Mouse (Mus musculus) MEL (cell line): ENCODE results near the gene Cblb. TPM values are rescaled to one million over a fixed set of nuclear protein-coding genes. Genes with fewer than 3 reads are reported as not detected.

Experiments
- DNase-seq: peaks from one replicate; pipeline ENCODE4 v3.0.0; 2011; ENCODE audit warnings: low read depth, low spot score
- H3K27ac ChIP-seq: 2 replicates; pipeline ENCODE4 v1.5.1; 2012; ENCODE audit warnings: low read depth, mild to moderate bottlenecking, control low read depth, low read length, moderate library complexity; ENCODE audit not compliant: control insufficient read depth
- H3K27me3 ChIP-seq, 2 experiments: fragments of 150-350 bp in 1 of 2; sonication (generic) in 1 of 2; 2 replicates each; pipeline ENCODE4 v1.6.1; 2012; ENCODE audit warnings: low read length in 2 of 2, mild to moderate bottlenecking in 2 of 2, improper control_type of control experiment in 1 of 2, moderate library complexity in 1 of 2; ENCODE audit not compliant: insufficient read depth in 2 of 2, control insufficient read depth in 1 of 2
- H3K36me3 ChIP-seq, 2 experiments: 2 replicates each; pipeline ENCODE4 v1.6.1; 2012 to 2014; ENCODE audit warnings: low read length in 2 of 2, improper control_type of control experiment in 1 of 2, inconsistent platforms in 1 of 2, mild to moderate bottlenecking in 1 of 2; ENCODE audit not compliant: insufficient read depth in 2 of 2, control insufficient read depth in 1 of 2
- H3K4me1 ChIP-seq, 2 experiments: fragments of 150-350 bp in 1 of 2; sonication (generic) in 1 of 2; 2 replicates each; pipeline ENCODE4 v1.6.1; 2012; ENCODE audit warnings: low read length in 2 of 2, improper control_type of control experiment in 1 of 2, mild to moderate bottlenecking in 1 of 2; ENCODE audit not compliant: insufficient read depth in 2 of 2, control insufficient read depth in 1 of 2
- H3K4me3 ChIP-seq, 2 experiments: fragments of 150-350 bp in 1 of 2; sonication (generic) in 1 of 2; 2 replicates each; pipeline ENCODE4 v1.5.1; 2012; ENCODE audit warnings: low read depth in 2 of 2, low read length in 2 of 2, mild to moderate bottlenecking in 2 of 2, moderate library complexity in 2 of 2, control low read depth in 1 of 2, improper control_type of control experiment in 1 of 2; ENCODE audit not compliant: control insufficient read depth in 1 of 2, insufficient read depth in 1 of 2
- H3K79me2 ChIP-seq: 2 replicates; pipeline ENCODE4 v1.6.1; 2012; ENCODE audit warnings: mild to moderate bottlenecking, low read length, moderate library complexity; ENCODE audit not compliant: control insufficient read depth, poor library complexity, insufficient read depth
- H3K9ac ChIP-seq: 2 replicates; pipeline ENCODE4 v1.6.1; 2012; ENCODE audit warnings: low read depth, mild to moderate bottlenecking, control low read depth, low read length, moderate library complexity; ENCODE audit not compliant: control insufficient read depth, poor library complexity, severe bottlenecking
- H3K9me3 ChIP-seq: fragments of 150-350 bp; sonication (generic); replicated peaks from 2 replicates; pipeline ENCODE4 v1.6.1; 2012; ENCODE audit warnings: mild to moderate bottlenecking, low read length, improper control_type of control experiment, moderate library complexity; ENCODE audit not compliant: insufficient read depth
- BHLHE40 ChIP-seq: IDR thresholded peaks from 2 replicates; pipeline ENCODE4 v1.6.1; 2012; ENCODE audit warnings: low read depth, mild to moderate bottlenecking, inconsistent platforms, low read length, improper control_type of control experiment, borderline replicate concordance
- CHD1 ChIP-seq: IDR thresholded peaks from 2 replicates; pipeline ENCODE4 v1.6.1; 2012; ENCODE audit warnings: low read depth, mild to moderate bottlenecking, inconsistent platforms, low read length, improper control_type of control experiment
- CHD2 ChIP-seq: IDR thresholded peaks from 2 replicates; pipeline ENCODE4 v1.6.1; 2011; ENCODE audit warnings: low read length, improper control_type of control experiment
- CTCF ChIP-seq, 3 experiments: IDR thresholded peaks in 2 of 3; conservative IDR thresholded peaks in 1 of 3; 2 replicates each; pipeline ENCODE4 v1.5.1; 2011 to 2012; ENCODE audit warnings: low read length in 3 of 3, low read depth in 2 of 3, mild to moderate bottlenecking in 2 of 3, improper control_type of control experiment in 1 of 3, inconsistent platforms in 1 of 3, mixed read lengths in 1 of 3, moderate library complexity in 1 of 3; ENCODE audit not compliant: control insufficient read depth in 1 of 3, insufficient read depth in 1 of 3, poor library complexity in 1 of 3, severe bottlenecking in 1 of 3
- E2F4 ChIP-seq: IDR thresholded peaks from 2 replicates; pipeline ENCODE4 v1.6.1; 2011; ENCODE audit warnings: low read depth, low read length, improper control_type of control experiment, borderline replicate concordance
- ELF1 ChIP-seq: IDR thresholded peaks from 2 replicates; pipeline ENCODE4 v1.6.1; 2014; ENCODE audit warnings: low read depth, mild to moderate bottlenecking, inconsistent platforms, low read length, improper control_type of control experiment, moderate library complexity
- EP300 ChIP-seq, 2 experiments: IDR thresholded peaks; 2 replicates each; pipeline ENCODE4 v1.6.1; 2011; ENCODE audit warnings: improper control_type of control experiment in 2 of 2, low read length in 2 of 2, low read depth in 1 of 2, mild to moderate bottlenecking in 1 of 2
- ETS1 ChIP-seq: IDR thresholded peaks from 2 replicates; pipeline ENCODE4 v1.6.1; 2012; ENCODE audit warnings: low read depth, mild to moderate bottlenecking, inconsistent platforms, low read length, improper control_type of control experiment, moderate library complexity
- GABPA ChIP-seq: IDR thresholded peaks from 2 replicates; pipeline ENCODE4 v1.6.1; 2012; ENCODE audit warnings: low read depth, mild to moderate bottlenecking, inconsistent platforms, low read length, improper control_type of control experiment, moderate library complexity
- JUND ChIP-seq: IDR thresholded peaks from 2 replicates; pipeline ENCODE4 v1.6.1; 2011; ENCODE audit warnings: low read depth, mild to moderate bottlenecking, improper control_type of control experiment, low read length
- KAT2A ChIP-seq: conservative IDR thresholded peaks from 2 replicates; pipeline ENCODE4 v1.6.1; 2012; ENCODE audit warnings: low read depth, low read length, improper control_type of control experiment, inconsistent platforms
- MAFK ChIP-seq: IDR thresholded peaks from 2 replicates; pipeline ENCODE4 v1.6.1; 2011; ENCODE audit warnings: low read depth, mild to moderate bottlenecking, low read length, improper control_type of control experiment, borderline replicate concordance
- MAX ChIP-seq: IDR thresholded peaks from 2 replicates; pipeline ENCODE4 v1.6.1; 2011; ENCODE audit warnings: low read length, improper control_type of control experiment
- MAZ ChIP-seq: IDR thresholded peaks from 2 replicates; pipeline ENCODE4 v1.6.1; 2012; ENCODE audit warnings: low read depth, mild to moderate bottlenecking, inconsistent platforms, low read length, improper control_type of control experiment
- MEF2A ChIP-seq: IDR thresholded peaks from 2 replicates; pipeline ENCODE4 v1.6.1; 2014; ENCODE audit warnings: low read depth, mild to moderate bottlenecking, inconsistent platforms, low read length, improper control_type of control experiment; ENCODE audit not compliant: poor library complexity, insufficient replicate concordance, severe bottlenecking; ENCODE audit errors: extremely low read depth
- MXI1 ChIP-seq: IDR thresholded peaks from 2 replicates; pipeline ENCODE4 v1.6.1; 2011; ENCODE audit warnings: mild to moderate bottlenecking, low read depth, low read length, improper control_type of control experiment
- MYB ChIP-seq: IDR thresholded peaks from 2 replicates; pipeline ENCODE4 v1.6.1; 2011; ENCODE audit warnings: mild to moderate bottlenecking, low read depth, low read length, improper control_type of control experiment
- NELFE ChIP-seq: IDR thresholded peaks from 2 replicates; pipeline ENCODE4 v1.6.1; 2011; ENCODE audit warnings: low read depth, low read length, improper control_type of control experiment
- NRF1 ChIP-seq: IDR thresholded peaks from 2 replicates; pipeline ENCODE4 v1.6.1; 2014; ENCODE audit warnings: low read depth, mild to moderate bottlenecking, inconsistent platforms, low read length, improper control_type of control experiment, moderate library complexity; ENCODE audit not compliant: poor library complexity, insufficient read depth, severe bottlenecking
- POLR2A ChIP-seq, 2 experiments: IDR thresholded peaks; 2 replicates each; pipeline ENCODE4 v1.6.1; 2011 to 2012; ENCODE audit warnings: low read length in 2 of 2, mild to moderate bottlenecking in 2 of 2, control low read depth in 1 of 2, improper control_type of control experiment in 1 of 2, low read depth in 1 of 2, moderate library complexity in 1 of 2; ENCODE audit not compliant: control insufficient read depth in 1 of 2, insufficient read depth in 1 of 2, poor library complexity in 1 of 2
- POLR2AphosphoS2 ChIP-seq: IDR thresholded peaks from 2 replicates; pipeline ENCODE4 v1.6.1; 2011; ENCODE audit warnings: low read length, improper control_type of control experiment
- POLR2AphosphoS5 ChIP-seq: IDR thresholded peaks from 2 replicates; pipeline ENCODE4 v1.6.1; 2012; ENCODE audit warnings: low read depth, borderline replicate concordance, mild to moderate bottlenecking, inconsistent platforms, low read length, moderate library complexity, mixed read lengths
- RAD21 ChIP-seq: IDR thresholded peaks from 2 replicates; pipeline ENCODE4 v1.6.1; 2011; ENCODE audit warnings: mild to moderate bottlenecking, low read depth, low read length, improper control_type of control experiment
- RCOR1 ChIP-seq: IDR thresholded peaks from 2 replicates; pipeline ENCODE4 v1.6.1; 2012; ENCODE audit warnings: low read depth, mild to moderate bottlenecking, inconsistent platforms, low read length, improper control_type of control experiment
- SIN3A ChIP-seq: IDR thresholded peaks from 2 replicates; pipeline ENCODE4 v1.6.1; 2012; ENCODE audit warnings: low read length, improper control_type of control experiment, inconsistent platforms
- SMC3 ChIP-seq: IDR thresholded peaks from 2 replicates; pipeline ENCODE4 v1.6.1; 2011; ENCODE audit warnings: low read depth, low read length, improper control_type of control experiment
- TAL1 ChIP-seq: IDR thresholded peaks from 2 replicates; pipeline ENCODE4 v1.6.1; 2012; ENCODE audit warnings: mild to moderate bottlenecking, inconsistent platforms, low read length, moderate library complexity, mixed read lengths
- TBP ChIP-seq: IDR thresholded peaks from 2 replicates; pipeline ENCODE4 v1.8.0; 2011; ENCODE audit warnings: low read depth, low read length, improper control_type of control experiment
- TCF12 ChIP-seq: IDR thresholded peaks from 2 replicates; pipeline ENCODE4 v1.6.1; 2014; ENCODE audit warnings: low read depth, mild to moderate bottlenecking, inconsistent platforms, low read length, improper control_type of control experiment, moderate library complexity
- UBTF ChIP-seq: IDR thresholded peaks from 2 replicates; pipeline ENCODE4 v1.6.1; 2012; ENCODE audit warnings: low read depth, mild to moderate bottlenecking, inconsistent platforms, low read length, improper control_type of control experiment, moderate library complexity, borderline replicate concordance; ENCODE audit not compliant: insufficient read depth
- USF1 ChIP-seq: IDR thresholded peaks from 2 replicates; pipeline ENCODE4 v1.6.1; 2014; ENCODE audit warnings: low read depth, mild to moderate bottlenecking, inconsistent platforms, low read length, improper control_type of control experiment, moderate library complexity
- ZKSCAN1 ChIP-seq: IDR thresholded peaks from 2 replicates; pipeline ENCODE4 v1.6.1; 2012; ENCODE audit warnings: low read depth, mild to moderate bottlenecking, inconsistent platforms, low read length, improper control_type of control experiment, moderate library complexity
- ZNF384 ChIP-seq: IDR thresholded peaks from 2 replicates; pipeline ENCODE4 v1.6.1; 2012; ENCODE audit warnings: low read depth, mild to moderate bottlenecking, inconsistent platforms, low read length, improper control_type of control experiment
- polyA plus RNA-seq, 2 experiments: library from polyadenylated mRNA; stranded (reverse) in 1 of 2; unstranded in 1 of 2; fragments of >175 nt in 1 of 2; fragments of >200 nt in 1 of 2; gene quantifications; 2 replicates each; pipeline versions ENCODE4 v1.2.1 to v1.2.4; 2012; ENCODE audit warnings: low replicate concordance in 2 of 2, low read depth in 1 of 2; ENCODE audit not compliant: insufficient read length in 2 of 2, insufficient read depth in 1 of 2, missing spikeins in 1 of 2
- total RNA-seq: library from RNA; depleted of rRNA; stranded (reverse); fragments of 300-350 nt; gene quantifications from 2 replicates; pipeline ENCODE4 v1.2.3, GENCODE M21; 2012

The Cblb gene
- total and polyA plus RNA-seq, 3 experiments: 1.5 to 5.7 TPM; not detected in 1

DNA sequence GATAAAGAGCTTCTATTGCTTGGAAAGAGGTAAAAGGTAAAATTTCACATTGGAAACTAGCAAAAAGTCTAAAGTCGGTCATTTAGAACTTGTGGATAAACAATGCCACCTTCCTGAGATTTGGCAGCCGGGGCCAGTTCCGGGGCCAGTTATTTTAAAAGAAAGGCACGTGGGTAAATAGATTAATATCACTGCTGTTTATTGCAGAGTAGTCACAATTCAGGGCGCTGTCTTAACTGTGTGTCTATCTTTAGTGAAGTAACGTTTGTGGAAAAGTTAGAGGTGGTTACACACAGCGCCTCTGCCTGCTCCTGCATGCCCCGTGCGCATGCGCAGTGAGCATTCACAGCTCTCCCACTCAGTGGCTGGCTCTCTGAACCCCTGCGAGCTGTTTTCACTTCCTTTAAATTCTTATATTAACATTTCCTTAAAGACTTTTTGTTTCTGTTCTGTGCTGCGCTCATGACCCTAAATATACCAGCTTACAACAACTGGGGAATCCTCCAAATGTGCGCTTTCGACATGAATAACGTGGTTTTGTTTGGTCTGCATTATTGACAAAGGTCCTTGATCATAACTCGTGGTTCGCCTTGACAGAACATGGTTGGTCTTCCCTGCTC is 29.2 kb downstream of the Cblb start (continued):
- TF ChIP-seq ETS1: peak; percentile 74
- no peak for TF ChIP-seq GABPA
- TF ChIP-seq POLR2A (IDR thresholded peaks at IDR 0.05; ENCODE audit: control insufficient read depth in 1 of 2, insufficient read depth in 1 of 2, low read depth in 1 of 2, low read length in 2 of 2, poor library complexity in 1 of 2): peak; percentile 50 to 64; a peak in 3 of 4 replicates
- TF ChIP-seq POLR2AphosphoS2: no peak

GRCm38 (mm10) chr16:52061015-52061481 is 30.0 kb downstream of the Cblb start:
- DNase-seq: peak; percentile 93
- Histone ChIP-seq H3K27ac (peak overlapping the region; percentile 99), H3K4me3 (peak overlapping the region; percentile 86 to 89), H3K27me3 (no peaks in the 10 kb centered on the region), H3K79me2 (peaks cover 2% of the 10 kb centered on the region), H3K36me3 (peaks cover 0 to 25% of the 10 kb centered on the region in 2 experiments; a peak in 2 of 4 replicates), H3K9me3 (no peaks in the 10 kb centered on the region), H3K9ac (peak overlapping the region; percentile 85), H3K4me1 (peaks cover 13 to 21% of the 10 kb centered on the region in 2 experiments)
- TF ChIP-seq E2F4 (no peak), CHD2 (no peak; the same call in 1 of the 2 replicates), NRF1 (0 out of 2 replicates have a peak, but pooled peaks have one; percentile 26), USF1 (no peak), ETS1 (peak; percentile 92), KAT2A (no peak), CHD1 (peak; percentile 51; the same call in 1 of the 2 replicates), ZKSCAN1 (no peak), BHLHE40 (0 out of 2 replicates have a peak, but pooled peaks have one; percentile 44), TCF12 (peak; percentile 83), POLR2AphosphoS2 (no peak; the same call in 1 of the 2 replicates), EP300 (IDR thresholded peaks at IDR 0.05; ENCODE audit: low read depth in 1 of 2, low read length in 2 of 2) (peak; percentile 85 to 92), MYB (peak; percentile 94), SMC3 (no peak), TBP (peak; percentile 41; the same call in 1 of the 2 replicates), MAX (peak; percentile 75), JUND (no peak), MXI1 (peak; percentile 81), MAFK (peak; percentile 74; the same call in 1 of the 2 replicates), POLR2A (IDR thresholded peaks at IDR 0.05; ENCODE audit: control insufficient read depth in 1 of 2, insufficient read depth in 1 of 2, low read depth in 1 of 2, low read length in 2 of 2, poor library complexity in 1 of 2) (no peak), CTCF (IDR thresholded peaks at IDR 0.05 in 2 of 3, conservative IDR thresholded peaks at IDR 0.05 in 1 of 3; ENCODE audit: control insufficient read depth in 1 of 3, insufficient read depth in 1 of 3, low read depth in 2 of 3, low read length in 3 of 3, poor library complexity in 1 of 3, severe bottlenecking in 1 of 3) (no peak), TAL1 (no peak), GABPA (0 out of 2 replicates have a peak, but pooled peaks have one; percentile 29), NELFE (peak; percentile 50; the same call in 1 of the 2 replicates), POLR2AphosphoS5 (no peak), RCOR1 (peak; percentile 54; the same call in 1 of the 2 replicates), MEF2A (no peak), ZNF384 (no peak), RAD21 (no peak), UBTF (no peak), MAZ (peak; percentile 85), SIN3A (peak; percentile 86), ELF1 (no peak)
